Mouse (Mus musculus): ENCODE data around the gene Gm20388. TPM values are rescaled to one million over a fixed set of nuclear protein-coding genes. Genes with fewer than 3 reads are reported as not detected.

Gene Gm20388
- polyA plus RNA-seq, 1 experiment from 2014 or later, result 5.3 TPM

DNA sequence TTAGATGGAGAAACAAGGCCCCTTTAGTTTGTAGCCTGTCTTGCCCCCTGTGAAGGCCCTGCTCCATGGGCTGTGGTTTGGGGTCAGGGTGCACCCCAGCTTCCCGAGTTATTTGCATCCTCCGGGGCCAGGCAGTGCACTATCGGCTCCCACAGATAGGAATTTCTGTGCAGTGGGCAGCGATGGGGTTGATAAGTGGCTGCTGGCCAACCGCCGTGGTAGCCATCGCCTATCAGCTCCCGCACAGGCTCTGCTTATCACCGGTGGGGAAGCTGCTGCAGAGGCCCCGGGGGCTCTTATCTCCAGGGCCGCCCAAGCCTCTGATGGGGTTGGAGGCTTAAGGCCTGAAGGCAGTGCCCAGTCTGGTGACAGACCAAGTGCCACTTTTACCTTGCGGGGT is 2398.6 kb downstream of the Gm20388 start:
- Histone ChIP-seq H3K27ac (ENCODE audit: low read depth, low read length) (peak overlapping the region; percentile 97), H3K9ac (ENCODE audit: low read depth, low read length) (peak overlapping the region; percentile 62), H3K4me2 (peak overlapping the region; percentile 52), H3K4me3 (ENCODE audit: low read depth, low read length) (0 out of 2 replicates have a peak overlapping the region, but pooled peaks have one; percentile 15), H3K4me1 (replicated peaks; ENCODE audit: control insufficient read depth, insufficient read depth, low read length) (peaks cover 100% of the 10 kb centered on the region), H3K27me3 (replicated peaks; ENCODE audit: control insufficient read depth, insufficient read depth, low read length) (no peaks in the 10 kb centered on the region), H3K36me3 (ENCODE audit: control insufficient read depth, insufficient read depth, low read length) (peaks cover 46% of the 10 kb centered on the region), H3K9me3 (ENCODE audit: control insufficient read depth, low read length) (no peaks in the 10 kb centered on the region)
- peak; percentile 82 for ATAC-seq (replicated peaks; ENCODE audit: low FRiP score)
- 6% methylated on average over 12 of the region's 12 CpGs for WGBS
- no peak for DNase-seq (ENCODE audit: low spot score)

DNA sequence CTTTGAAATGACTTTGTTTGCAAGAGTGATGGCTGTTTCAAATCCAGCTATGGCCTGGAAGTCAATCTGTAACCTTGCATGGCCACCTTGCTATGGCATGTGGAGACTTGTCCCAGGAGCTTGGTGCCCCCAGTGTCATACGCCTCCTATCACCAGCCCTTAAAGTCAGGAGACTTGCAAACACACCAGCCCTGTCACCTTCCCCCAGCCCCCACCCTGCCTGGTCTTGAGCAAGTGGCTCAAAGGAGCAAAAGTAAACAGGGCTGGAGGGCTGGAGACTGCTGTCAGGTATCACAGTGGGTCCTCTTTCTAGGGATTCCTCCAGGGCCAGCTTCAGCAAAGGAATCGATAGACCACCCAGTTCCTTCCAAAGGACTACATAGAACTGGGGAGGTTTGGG is 2400.5 kb downstream of the Gm20388 start:
- no peak for ATAC-seq (replicated peaks; ENCODE audit: low FRiP score)
- peaks cover 100% of the 10 kb centered on the region for H3K4me1 ChIP-seq (replicated peaks; ENCODE audit: control insufficient read depth, insufficient read depth, low read length)
- H3K9ac ChIP-seq (ENCODE audit: low read depth, low read length), result peak overlapping the region; percentile 55
- WGBS, result 75% methylated on average over 2 of the region's 2 CpGs
- no peaks in the 10 kb centered on the region for H3K9me3 ChIP-seq (ENCODE audit: control insufficient read depth, low read length)
- H3K4me3 ChIP-seq (ENCODE audit: low read depth, low read length), result no peak overlapping the region
- no peaks in the 10 kb centered on the region for H3K27me3 ChIP-seq (replicated peaks; ENCODE audit: control insufficient read depth, insufficient read depth, low read length)
- H3K4me2 ChIP-seq, result no peak overlapping the region
- H3K27ac ChIP-seq (ENCODE audit: low read depth, low read length), result peak overlapping the region; percentile 97
- DNase-seq (ENCODE audit: low spot score), result no peak
- peaks cover 52% of the 10 kb centered on the region for H3K36me3 ChIP-seq (ENCODE audit: control insufficient read depth, insufficient read depth, low read length)

DNA sequence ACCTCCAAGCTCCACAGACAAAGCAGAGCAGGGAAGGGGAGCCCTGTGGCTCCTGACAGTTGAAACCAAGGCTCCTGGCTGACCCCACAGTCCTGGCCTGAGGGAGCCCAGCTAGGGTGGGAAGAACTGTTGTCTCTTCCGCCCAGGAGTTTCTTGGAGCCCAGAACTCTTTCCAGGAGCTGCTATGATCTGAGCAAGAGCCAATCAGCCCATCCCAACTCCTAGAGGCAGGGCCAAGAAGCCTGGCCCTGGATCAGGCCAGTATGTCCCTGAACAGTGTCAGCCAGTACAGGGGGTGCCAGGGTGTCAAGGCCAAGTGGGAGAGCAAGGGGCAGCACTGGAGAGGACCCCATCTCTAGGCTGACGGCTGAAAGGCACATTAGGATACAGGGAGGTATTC is 2401.9 kb downstream of the Gm20388 start:
- ATAC-seq (replicated peaks; ENCODE audit: low FRiP score) (no peak), DNase-seq (ENCODE audit: low spot score) (no peak)
- Histone ChIP-seq H3K27ac (ENCODE audit: low read depth, low read length) (peak overlapping the region; percentile 97), H3K4me3 (ENCODE audit: low read depth, low read length) (no peak overlapping the region), H3K27me3 (replicated peaks; ENCODE audit: control insufficient read depth, insufficient read depth, low read length) (no peaks in the 10 kb centered on the region), H3K4me1 (replicated peaks; ENCODE audit: control insufficient read depth, insufficient read depth, low read length) (peaks cover 100% of the 10 kb centered on the region), H3K36me3 (ENCODE audit: control insufficient read depth, insufficient read depth, low read length) (peaks cover 54% of the 10 kb centered on the region), H3K9me3 (ENCODE audit: control insufficient read depth, low read length) (no peaks in the 10 kb centered on the region), H3K4me2 (peak overlapping the region; percentile 24; the same call in 1 of the 2 replicates), H3K9ac (ENCODE audit: low read depth, low read length) (peak overlapping the region; percentile 51)
- WGBS, result 40% methylated on average over 2 of the region's 2 CpGs

- 7% methylated on average over 12 of the region's 12 CpGs for WGBS
- no peak overlapping the region for H3K4me3 ChIP-seq (ENCODE audit: low read depth, low read length)
- no peak for DNase-seq (ENCODE audit: low spot score)
- H3K4me1 ChIP-seq (replicated peaks; ENCODE audit: control insufficient read depth, insufficient read depth, low read length), result peaks cover 100% of the 10 kb centered on the region
- peak overlapping the region; percentile 24 for H3K4me2 ChIP-seq
- H3K36me3 ChIP-seq (ENCODE audit: control insufficient read depth, insufficient read depth, low read length), result peaks cover 51% of the 10 kb centered on the region
- peak overlapping the region; percentile 97 for H3K27ac ChIP-seq (ENCODE audit: low read depth, low read length)
- no peaks in the 10 kb centered on the region for H3K27me3 ChIP-seq (replicated peaks; ENCODE audit: control insufficient read depth, insufficient read depth, low read length)
- ATAC-seq (replicated peaks; ENCODE audit: low FRiP score), result peak; percentile 64
- no peaks in the 10 kb centered on the region for H3K9me3 ChIP-seq (ENCODE audit: control insufficient read depth, low read length)
- H3K9ac ChIP-seq (ENCODE audit: low read depth, low read length), result peak overlapping the region; percentile 51
Observed at GRCm38 (mm10) chr8:122313310-122313709, 2402.7 kb downstream of the Gm20388 start.

DNA sequence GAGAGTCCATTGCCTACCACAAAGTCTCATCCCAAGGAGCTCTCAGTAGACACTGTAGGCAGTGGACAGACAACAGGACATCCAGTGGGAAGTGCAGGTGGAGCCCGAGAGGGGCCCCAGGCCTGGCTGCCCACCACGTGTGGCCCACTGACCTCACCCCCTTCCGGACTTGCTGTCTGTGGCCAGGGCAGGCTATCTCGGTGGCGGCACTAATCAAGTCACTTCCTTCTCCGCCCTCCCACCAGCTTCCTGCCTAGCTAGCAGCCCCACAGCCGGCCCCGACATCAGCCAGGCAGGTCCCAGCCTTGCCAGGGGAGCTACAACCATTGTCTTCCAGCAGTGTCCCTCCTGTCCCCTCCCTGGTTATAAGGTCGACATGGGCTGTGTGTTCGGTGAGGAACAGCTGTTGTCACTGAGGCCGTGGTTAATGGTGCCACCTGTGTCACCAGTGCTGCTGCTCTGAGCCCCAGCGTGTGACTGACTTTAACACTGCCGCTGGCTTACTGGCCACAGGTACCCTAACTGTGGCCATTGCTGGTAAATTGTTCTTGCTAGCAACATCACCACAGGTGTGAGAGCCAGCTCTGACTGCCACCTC is 2404.4 kb downstream of the Gm20388 start:
- peaks cover 48% of the 10 kb centered on the region for H3K36me3 ChIP-seq (ENCODE audit: control insufficient read depth, insufficient read depth, low read length)
- DNase-seq (ENCODE audit: low spot score) (no peak), ATAC-seq (replicated peaks; ENCODE audit: low FRiP score) (no peak)
- peak overlapping the region; percentile 97 for H3K27ac ChIP-seq (ENCODE audit: low read depth, low read length)
- peak overlapping the region; percentile 51 for H3K9ac ChIP-seq (ENCODE audit: low read depth, low read length)
- H3K4me1 ChIP-seq (replicated peaks; ENCODE audit: control insufficient read depth, insufficient read depth, low read length), result peaks cover 100% of the 10 kb centered on the region
- H3K4me2 ChIP-seq, result peak overlapping the region; percentile 35
- 40% methylated on average over 13 of the region's 13 CpGs for WGBS
- H3K9me3 ChIP-seq (ENCODE audit: control insufficient read depth, low read length), result no peaks in the 10 kb centered on the region
- no peaks in the 10 kb centered on the region for H3K27me3 ChIP-seq (replicated peaks; ENCODE audit: control insufficient read depth, insufficient read depth, low read length)
- no peak overlapping the region for H3K4me3 ChIP-seq (ENCODE audit: low read depth, low read length)

GRCm38 (mm10) chr8:122316402-122316801 is 2405.8 kb downstream of the Gm20388 start:
- DNase-seq (ENCODE audit: low spot score), result no peak
- Histone ChIP-seq H3K4me3 (ENCODE audit: low read depth, low read length) (no peak overlapping the region), H3K36me3 (ENCODE audit: control insufficient read depth, insufficient read depth, low read length) (peaks cover 42% of the 10 kb centered on the region), H3K9me3 (ENCODE audit: control insufficient read depth, low read length) (no peaks in the 10 kb centered on the region), H3K4me2 (no peak overlapping the region; the same call in 1 of the 2 replicates), H3K27ac (ENCODE audit: low read depth, low read length) (peak overlapping the region; percentile 97), H3K27me3 (replicated peaks; ENCODE audit: control insufficient read depth, insufficient read depth, low read length) (no peaks in the 10 kb centered on the region), H3K4me1 (replicated peaks; ENCODE audit: control insufficient read depth, insufficient read depth, low read length) (peaks cover 100% of the 10 kb centered on the region), H3K9ac (ENCODE audit: low read depth, low read length) (peak overlapping the region; percentile 51)
- 45% methylated on average over 2 of the region's 2 CpGs for WGBS
- ATAC-seq (replicated peaks; ENCODE audit: low FRiP score), result no peak

GRCm38 (mm10) chr8:122317918-122318475 is 2407.4 kb downstream of the Gm20388 start:
- DNase-seq (ENCODE audit: low spot score) (no peak), ATAC-seq (replicated peaks; ENCODE audit: low FRiP score) (no peak)
- H3K36me3 ChIP-seq (ENCODE audit: control insufficient read depth, insufficient read depth, low read length), result peaks cover 42% of the 10 kb centered on the region
- WGBS, result 32% methylated on average over 8 of the region's 8 CpGs
- H3K4me1 ChIP-seq (replicated peaks; ENCODE audit: control insufficient read depth, insufficient read depth, low read length), result peaks cover 100% of the 10 kb centered on the region
- H3K9ac ChIP-seq (ENCODE audit: low read depth, low read length), result peak overlapping the region; percentile 51
- H3K4me3 ChIP-seq (ENCODE audit: low read depth, low read length), result no peak overlapping the region
- H3K4me2 ChIP-seq, result peak overlapping the region; percentile 50
- H3K27ac ChIP-seq (ENCODE audit: low read depth, low read length), result peak overlapping the region; percentile 97
- H3K27me3 ChIP-seq (replicated peaks; ENCODE audit: control insufficient read depth, insufficient read depth, low read length), result no peaks in the 10 kb centered on the region
- no peaks in the 10 kb centered on the region for H3K9me3 ChIP-seq (ENCODE audit: control insufficient read depth, low read length)

DNA sequence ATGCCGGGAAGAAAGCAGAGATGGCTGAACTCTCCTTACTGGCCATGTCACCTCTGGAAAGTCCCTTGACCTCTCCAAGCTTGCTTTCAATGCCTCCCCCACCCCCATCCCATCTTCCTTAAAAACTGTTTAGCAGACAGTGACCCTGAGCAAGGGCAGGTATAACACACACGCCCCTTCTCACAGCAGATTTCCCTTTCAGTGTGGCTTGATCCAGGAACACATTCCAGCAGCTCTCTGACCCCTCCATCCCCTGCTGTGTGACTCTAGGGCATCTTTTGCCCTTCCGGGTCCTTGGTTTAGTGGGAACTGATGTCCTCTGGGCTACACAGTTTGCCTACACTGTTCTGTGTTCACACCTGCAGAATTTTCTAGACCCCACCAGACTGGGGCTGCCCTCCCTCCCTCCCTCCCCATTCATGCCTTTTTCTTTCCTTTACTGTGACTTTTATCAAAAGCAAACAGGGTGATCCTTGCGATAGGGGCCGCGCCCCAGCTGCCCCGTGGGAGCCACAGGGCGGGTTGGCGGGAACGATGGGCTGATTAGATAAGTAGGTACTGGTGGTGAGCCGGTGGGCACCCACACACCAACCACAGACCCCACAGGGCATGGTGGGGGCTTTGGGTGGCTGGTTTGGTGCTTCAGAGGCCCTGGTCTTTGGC is 2408.5 kb downstream of the Gm20388 start:
- Histone ChIP-seq H3K27ac (ENCODE audit: low read depth, low read length) (peak overlapping the region; percentile 97), H3K9me3 (ENCODE audit: control insufficient read depth, low read length) (no peaks in the 10 kb centered on the region), H3K4me3 (ENCODE audit: low read depth, low read length) (no peak overlapping the region), H3K27me3 (replicated peaks; ENCODE audit: control insufficient read depth, insufficient read depth, low read length) (no peaks in the 10 kb centered on the region), H3K4me1 (replicated peaks; ENCODE audit: control insufficient read depth, insufficient read depth, low read length) (peaks cover 100% of the 10 kb centered on the region), H3K9ac (ENCODE audit: low read depth, low read length) (peak overlapping the region; percentile 51), H3K4me2 (peak overlapping the region; percentile 50), H3K36me3 (ENCODE audit: control insufficient read depth, insufficient read depth, low read length) (peaks cover 42% of the 10 kb centered on the region)
- ATAC-seq (replicated peaks; ENCODE audit: low FRiP score) (no peak), DNase-seq (ENCODE audit: low spot score) (no peak)
- WGBS, result 44% methylated on average over 11 of the region's 11 CpGs
